Mouse (Mus musculus) cerebellum, adult 9-11 months (tissue): ENCODE measurements at regions not wholly inside any gene's neighbourhood (a gene's known extent, or its start where the extent isn't known, plus 50 kb on each side); places are given as distances from the start of the nearest gene placed in this dataset.

Experiments
- DNase-seq: peaks from one replicate; pipeline ENCODE4 v3.0.0; 2022

GRCm38 (mm10) chr8:50387189-50387588, 1543.4 kb upstream of the Tenm3 start:
- DNase-seq: no peak

GRCm38 (mm10) chr8:50383697-50384096, 1539.9 kb upstream of the Tenm3 start:
- no peak for DNase-seq

GRCm38 (mm10) chr8:50379745-50380144, 1536.0 kb upstream of the Tenm3 start:
- no peak for DNase-seq

GRCm38 (mm10) chr8:50373790-50374189, 1530.0 kb upstream of the Tenm3 start:
- DNase-seq: no peak

GRCm38 (mm10) chr8:50326485-50326884, 1482.7 kb upstream of the Tenm3 start:
- DNase-seq: no peak

GRCm38 (mm10) chr8:50321356-50321963, 1477.7 kb upstream of the Tenm3 start:
- no peak for DNase-seq

- DNase-seq: no peak
Observed at GRCm38 (mm10) chr8:50316641-50317040, 1472.9 kb upstream of the Tenm3 start.

- no peak for DNase-seq
Observed at GRCm38 (mm10) chr8:50310308-50310707, 1466.6 kb upstream of the Tenm3 start.

- DNase-seq: no peak
Observed at GRCm38 (mm10) chr8:50300316-50300715, 1456.6 kb upstream of the Tenm3 start.

- DNase-seq: peak; percentile 26
Observed at GRCm38 (mm10) chr8:50293501-50293900, 1449.8 kb upstream of the Tenm3 start.

- DNase-seq: no peak
Observed at GRCm38 (mm10) chr8:50292158-50292557, 1448.4 kb upstream of the Tenm3 start.

GRCm38 (mm10) chr8:50276346-50276745, 1432.6 kb upstream of the Tenm3 start:
- DNase-seq: no peak

- no peak for DNase-seq
Observed at GRCm38 (mm10) chr8:50264757-50265156, 1421.0 kb upstream of the Tenm3 start.
